Mouse (Mus musculus): Measurements from ENCODE around the gene Hspa14.

The Hspa14 gene

DNA sequence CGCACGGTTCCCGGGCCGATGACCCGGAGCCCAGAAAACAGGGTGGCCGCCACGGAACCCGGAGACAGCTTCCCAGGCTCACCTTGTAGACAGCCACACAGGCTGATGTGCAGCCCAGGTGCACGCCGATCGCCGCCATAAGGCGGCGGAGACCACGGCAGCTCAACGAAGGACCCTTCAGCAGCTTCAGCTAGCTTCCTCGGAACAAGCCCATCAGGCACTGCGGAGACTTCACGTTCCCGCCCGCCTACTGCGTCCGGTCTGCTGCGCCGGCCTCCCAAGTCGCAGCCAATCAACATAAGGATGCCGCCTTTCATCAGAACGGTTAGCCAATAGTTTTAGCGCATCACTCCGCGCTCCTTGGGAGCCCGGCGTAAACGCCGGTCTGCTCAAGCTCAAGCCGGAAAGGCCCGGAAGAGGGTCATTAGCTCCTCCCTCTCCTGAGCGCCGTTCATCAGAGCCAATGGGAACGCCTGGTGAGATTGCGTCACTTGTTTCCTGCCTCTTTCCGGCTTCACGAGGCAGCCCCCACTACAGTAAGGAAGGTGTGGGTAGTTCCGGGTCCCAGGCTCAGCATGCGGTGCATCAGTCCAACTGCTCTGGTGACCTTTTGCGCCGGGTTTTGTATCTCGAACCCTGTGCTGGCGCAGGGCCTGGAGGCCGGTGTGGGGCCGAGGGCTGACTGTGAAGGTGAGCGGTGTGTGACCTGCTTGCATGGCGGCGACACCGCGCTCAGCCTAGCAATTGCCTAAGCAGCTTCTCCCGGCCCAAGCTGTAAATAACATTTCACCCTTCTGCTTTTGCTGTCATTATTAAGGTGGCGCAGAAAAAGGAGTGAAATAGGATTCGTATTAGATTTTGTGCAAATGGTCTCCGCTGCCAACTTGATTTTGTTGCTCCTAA, at the start of gene Hspa14, which contains the start of the genes Gm45902 and Cdnf:
TSS of gene Hspa14 (minus strand) at position 263 of the 903 bp plus-strand sequence.
TSS of gene Gm45902 (minus strand) at position 239 of the 903 bp plus-strand sequence.
TSS of gene Cdnf (plus strand) at position 479 of the 903 bp plus-strand sequence.
- peak; percentile 99 for DNase-seq (ENCODE audit: low spot score)

GRCm38 (mm10) chr2:3546588-3546987, 34.0 kb upstream of the Hspa14 start:
- peak; percentile 30 for DNase-seq (ENCODE audit: low spot score)

DNA sequence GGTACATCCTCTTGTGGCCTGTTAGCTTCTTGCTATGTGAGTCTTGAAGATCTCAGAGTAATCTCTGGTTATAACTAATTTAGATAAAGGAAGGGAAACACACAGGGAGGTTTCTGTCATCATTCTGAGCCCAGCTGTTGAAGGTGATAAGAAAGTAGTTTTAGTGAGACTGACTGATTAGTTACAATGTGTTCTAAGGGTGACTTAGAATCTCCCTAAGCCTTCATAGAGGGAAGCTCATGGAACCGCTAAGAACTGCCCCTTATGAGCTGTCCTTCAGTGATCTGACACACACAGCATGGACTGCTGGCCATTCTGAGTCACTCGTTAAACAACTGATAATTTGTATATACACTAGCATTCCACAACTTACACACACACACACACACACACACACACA, 33.4 kb upstream of the Hspa14 start:
- DNase-seq (ENCODE audit: low spot score), result no peak

DNA sequence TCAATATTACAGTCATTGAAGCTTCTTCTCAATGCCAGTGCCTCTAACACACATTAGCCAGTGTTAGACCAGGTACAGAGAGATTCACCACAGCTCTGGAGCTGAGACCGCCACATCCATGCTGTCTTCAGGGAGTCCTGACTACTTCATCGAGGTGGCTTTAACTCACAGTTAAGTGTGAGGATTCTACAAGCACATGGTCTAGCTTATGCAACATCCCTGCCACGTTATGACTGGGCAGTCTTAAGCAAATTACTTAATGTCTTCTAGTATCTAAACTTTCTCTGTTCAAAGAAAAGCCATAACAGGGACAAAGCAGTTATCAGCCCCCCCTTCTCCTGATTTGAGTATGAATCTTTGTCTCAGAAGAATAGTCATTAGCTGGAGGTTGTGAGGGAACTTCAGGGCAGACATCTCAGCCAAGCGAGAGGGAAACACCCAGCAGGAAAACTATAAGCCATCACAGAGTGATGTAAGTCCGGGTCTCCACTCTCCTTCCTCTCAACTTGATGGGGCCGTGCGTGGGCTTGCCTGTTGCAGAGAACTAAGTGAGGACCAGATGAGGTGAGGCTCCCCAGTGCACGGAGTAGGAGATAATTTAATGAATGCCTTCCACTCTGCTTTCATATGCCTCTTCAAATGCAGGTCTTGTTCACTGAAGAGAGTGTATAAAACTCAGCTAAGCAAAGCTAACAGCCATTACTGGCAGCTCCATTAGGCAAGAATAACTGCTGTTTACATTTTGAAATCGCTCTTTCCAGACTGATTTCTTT, 28.9 kb upstream of the Hspa14 start:
- DNase-seq (ENCODE audit: low spot score), result no peak

DNA sequence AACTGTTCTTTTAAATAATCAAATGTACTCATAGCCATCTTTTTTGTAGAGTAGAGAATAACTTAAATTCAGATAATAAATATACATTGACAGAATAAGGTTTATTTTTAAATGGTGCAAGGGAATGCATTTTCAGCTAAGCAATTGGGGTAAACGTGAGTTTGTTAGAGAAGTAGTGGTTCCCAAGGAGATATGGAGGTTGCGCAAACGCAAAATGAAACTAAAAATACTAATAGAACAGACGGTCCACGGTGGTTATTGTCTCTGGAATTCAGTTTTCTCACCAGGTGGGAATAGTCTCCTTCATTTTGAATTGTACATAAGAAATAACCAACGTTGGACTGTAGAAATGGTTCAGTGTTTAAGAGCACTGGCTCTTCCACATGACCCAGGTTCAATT, 13.7 kb upstream of the Hspa14 start:
- DNase-seq (ENCODE audit: low spot score), result no peak

DNA sequence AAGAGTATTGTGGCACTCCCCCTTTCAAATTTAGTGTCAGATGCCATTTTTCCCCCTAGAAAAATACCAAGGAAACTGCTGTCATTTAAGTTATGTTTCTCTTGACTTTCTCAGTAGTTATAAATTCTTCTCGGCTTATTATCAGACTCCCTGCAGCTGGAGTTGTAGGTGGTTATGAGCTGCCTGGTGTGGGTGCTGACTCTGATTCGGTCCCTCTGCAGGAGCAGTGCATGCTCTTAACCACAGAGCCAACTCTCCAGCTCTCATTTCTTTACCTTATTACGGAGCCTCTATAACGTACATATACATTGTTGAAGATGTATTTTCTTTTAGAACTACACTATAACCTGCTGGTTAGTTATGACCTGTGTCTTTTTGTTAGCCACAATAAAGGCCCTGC, 9.9 kb upstream of the Hspa14 start:
- DNase-seq (ENCODE audit: low spot score), result no peak

DNA sequence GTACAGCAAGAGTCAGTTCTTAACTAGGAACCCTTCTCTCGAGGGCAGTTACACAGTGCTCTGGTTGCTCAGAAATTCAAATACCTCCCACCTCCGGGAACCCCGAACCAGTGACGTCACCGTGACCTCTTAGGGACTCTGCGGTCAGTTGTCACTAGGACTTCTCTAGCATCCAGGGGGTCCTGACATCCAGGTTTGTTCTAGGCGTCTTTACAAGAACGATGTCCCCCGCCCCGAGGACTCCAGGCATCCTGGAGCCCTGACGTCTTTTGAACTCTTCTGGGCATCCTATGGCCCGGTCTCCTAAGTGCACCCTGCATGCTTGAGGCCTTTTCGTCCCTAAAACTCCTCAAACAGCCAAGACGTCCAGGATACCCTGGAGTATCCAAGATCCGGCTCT, 538 bp downstream of the Hspa14 start:
- DNase-seq (ENCODE audit: low spot score), result peak; percentile 69

DNA sequence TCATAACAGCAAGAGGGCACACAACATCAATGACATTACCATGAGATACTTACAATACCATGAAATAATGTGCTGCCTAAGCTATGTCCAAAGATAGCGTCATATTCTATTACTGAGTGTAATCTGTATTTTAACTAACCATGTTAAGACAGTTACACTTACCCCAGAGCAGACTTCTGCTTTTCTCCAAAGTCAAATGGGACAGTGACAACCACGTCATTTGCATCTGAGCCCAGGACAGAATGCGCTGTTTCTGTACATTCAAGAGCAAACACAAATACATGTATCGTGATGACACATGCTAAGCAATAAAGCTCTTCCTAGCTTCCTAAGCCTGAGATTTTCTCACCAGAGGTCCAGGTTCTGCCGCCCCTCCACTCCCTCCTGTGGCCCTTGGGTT, 11.7 kb downstream of the Hspa14 start:
- DNase-seq (ENCODE audit: low spot score), result no peak

DNA sequence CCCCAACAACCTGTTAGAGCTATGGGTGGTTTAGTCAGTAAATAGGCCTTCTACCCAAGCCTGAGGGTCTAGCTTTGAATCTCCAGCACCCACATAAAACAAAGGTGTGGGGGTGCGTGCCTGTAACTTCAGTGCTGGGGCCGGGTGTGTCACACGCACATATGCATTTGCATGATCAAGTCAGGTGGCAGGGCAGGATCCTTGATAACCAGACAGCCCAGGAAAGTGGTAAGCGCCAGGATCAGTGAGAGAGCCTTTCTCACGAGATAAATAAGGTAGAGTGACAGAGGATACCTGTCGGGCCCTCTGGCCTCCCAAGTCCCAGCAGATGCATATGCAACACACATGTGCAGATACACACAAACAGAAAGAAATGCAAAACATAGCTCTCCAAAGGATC, 13.1 kb downstream of the Hspa14 start:
- DNase-seq (ENCODE audit: low spot score), result no peak

DNA sequence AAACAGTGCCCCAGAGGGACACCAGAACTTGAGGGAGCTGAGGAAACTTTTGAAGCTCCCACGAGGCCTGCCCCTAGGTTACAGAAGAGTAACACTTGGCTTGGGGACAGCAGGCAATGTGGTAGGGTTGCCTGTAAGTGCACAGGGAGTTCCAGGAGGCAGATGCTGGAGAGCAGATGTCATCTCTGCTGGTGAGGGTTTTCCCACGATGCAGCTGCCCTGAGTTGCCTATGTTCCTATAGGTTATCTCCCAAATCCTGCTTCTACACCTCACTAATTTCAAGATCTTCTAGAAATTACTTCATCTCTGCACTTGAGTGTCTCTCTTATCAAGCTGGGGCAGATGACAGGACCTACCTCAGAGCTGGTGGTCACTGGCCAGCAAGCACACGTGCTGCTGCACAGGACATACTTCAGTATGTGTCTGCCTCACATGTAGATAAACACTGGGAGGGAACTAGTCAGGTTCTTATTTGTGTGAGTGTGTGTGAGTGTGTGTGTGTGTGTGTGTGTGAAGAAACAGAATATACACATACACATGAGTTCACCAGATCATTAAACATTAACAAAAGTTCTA, 18.7 kb downstream of the Hspa14 start:
- peak; percentile 22 for DNase-seq (ENCODE audit: low spot score)

- DNase-seq (ENCODE audit: low spot score), result no peak
Measured at GRCm38 (mm10) chr2:3489816-3490215, 22.8 kb downstream of the Hspa14 start.

DNA sequence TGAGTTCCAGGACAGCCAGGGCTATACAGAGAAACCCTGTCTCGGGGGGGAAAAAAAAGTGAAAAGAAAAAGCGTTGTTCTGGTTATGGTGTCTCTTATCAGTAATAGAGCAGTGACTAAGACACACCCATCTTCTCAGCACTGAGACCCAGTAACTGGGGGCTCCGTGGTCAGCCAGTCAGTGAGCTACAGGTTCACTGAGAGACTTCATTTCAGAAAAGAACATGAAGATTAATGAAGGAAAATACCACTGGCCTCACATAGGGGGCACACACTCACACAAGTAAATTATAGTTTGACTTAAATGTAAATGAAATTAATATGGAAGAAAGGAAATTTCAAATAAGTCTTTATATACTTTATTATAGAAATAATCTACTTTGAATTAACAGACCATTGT, 32.4 kb downstream of the Hspa14 start:
- DNase-seq (ENCODE audit: low spot score), result peak; percentile 34

DNA sequence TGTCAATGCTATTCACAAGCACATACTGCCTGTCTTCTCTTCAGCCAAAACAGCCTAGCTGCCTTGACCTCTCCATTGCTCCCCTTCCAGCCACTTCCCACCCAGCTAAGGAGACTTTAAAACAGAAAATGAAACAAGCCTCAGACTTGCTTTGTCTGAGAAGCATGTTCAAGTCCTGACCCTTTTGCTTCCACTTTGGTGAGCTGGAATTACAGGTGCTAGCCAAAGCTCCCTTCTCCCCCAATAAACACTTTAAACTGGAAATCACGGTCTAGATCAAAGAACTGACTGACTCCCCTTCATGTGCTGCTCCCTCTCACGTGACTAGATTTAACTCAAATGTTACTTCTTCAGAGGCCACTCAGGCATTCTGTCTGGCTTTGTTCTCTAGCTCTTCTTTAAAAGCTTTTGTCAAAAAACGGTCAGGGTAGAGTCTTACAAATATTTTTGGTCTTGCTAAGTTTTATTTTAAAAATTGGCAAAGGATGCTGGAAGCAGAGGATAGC, 36.8 kb downstream of the Hspa14 start:
- DNase-seq (ENCODE audit: low spot score), result no peak

DNA sequence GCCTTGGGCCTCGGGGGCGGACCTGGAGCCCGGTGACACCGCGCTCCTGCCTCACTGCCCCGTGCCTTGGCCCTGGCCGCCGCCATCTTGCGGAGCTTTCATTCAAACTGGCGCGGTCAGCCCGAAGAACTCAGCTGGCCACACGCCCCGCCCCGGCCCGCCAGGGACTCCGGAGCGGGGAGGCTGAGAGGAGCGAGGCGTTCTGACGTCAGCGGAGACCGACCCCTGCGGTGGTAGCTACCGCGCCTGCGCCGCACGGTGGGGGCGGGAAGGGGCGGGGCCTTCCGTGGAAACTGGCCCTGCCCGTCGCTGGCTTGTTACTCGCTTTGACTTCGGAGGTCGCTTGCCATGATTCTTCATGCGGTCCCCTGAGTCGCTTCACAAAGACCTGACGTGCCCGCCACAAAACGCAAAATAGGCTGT, 37.7 kb downstream of the Hspa14 start, which contains the start of gene Suv39h2:
TSS of gene Suv39h2 (minus strand) at position 171 of the 423 bp plus-strand sequence.
- peak; percentile 94 for DNase-seq (ENCODE audit: low spot score)

- DNase-seq (ENCODE audit: low spot score), result peak; percentile 65
Measured at GRCm38 (mm10) chr2:3474361-3474805, 38.2 kb downstream of the Hspa14 start.

- peak; percentile 62 for DNase-seq (ENCODE audit: low spot score)
Measured at GRCm38 (mm10) chr2:3473891-3474290, 38.7 kb downstream of the Hspa14 start.

GRCm38 (mm10) chr2:3456590-3456989, 56.0 kb downstream of the Hspa14 start:
- no peak for DNase-seq (ENCODE audit: low spot score)

GRCm38 (mm10) chr2:3453096-3453495, 59.5 kb downstream of the Hspa14 start:
- DNase-seq (ENCODE audit: low spot score), result no peak

DNA sequence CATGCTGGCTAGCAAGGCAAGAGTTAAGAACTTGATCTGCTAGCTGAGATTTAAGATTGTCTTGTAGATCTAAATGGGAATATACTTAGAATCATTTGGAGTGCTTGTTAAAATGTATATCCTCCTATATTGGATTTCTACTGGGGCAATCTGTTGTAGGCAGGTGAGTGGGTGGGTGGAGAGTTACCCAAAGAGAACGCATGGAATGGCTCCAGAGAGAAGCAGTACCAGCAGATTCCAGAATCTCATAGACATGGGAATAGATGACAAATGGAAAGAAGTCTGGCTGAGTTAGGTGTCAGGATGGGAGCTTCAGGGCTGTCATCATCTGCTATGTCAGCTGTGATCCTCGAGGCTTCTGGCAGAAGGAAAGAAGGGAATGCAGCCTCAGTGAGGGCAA, 63.2 kb downstream of the Hspa14 start:
- no peak for DNase-seq (ENCODE audit: low spot score)

DNA sequence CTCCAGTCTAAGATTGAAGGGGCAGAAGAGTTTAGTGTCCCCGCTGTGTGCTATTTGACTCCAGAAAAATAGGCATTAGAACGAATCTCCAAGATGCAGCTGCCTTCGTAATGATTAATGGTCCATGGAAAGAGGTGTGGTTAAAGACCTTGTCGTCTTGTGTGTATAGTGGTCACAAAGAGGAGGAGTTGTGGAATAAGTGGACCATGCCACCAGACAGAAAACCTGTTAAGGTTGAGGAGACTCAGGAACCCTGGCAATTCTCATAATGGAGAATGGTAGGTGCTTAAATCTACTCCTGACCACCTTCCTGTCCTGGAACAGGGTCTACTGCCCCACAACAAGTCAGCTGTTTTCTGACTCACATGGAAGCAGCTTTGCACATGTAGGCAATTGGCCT, 66.6 kb downstream of the Hspa14 start:
- DNase-seq (ENCODE audit: low spot score), result no peak

DNA sequence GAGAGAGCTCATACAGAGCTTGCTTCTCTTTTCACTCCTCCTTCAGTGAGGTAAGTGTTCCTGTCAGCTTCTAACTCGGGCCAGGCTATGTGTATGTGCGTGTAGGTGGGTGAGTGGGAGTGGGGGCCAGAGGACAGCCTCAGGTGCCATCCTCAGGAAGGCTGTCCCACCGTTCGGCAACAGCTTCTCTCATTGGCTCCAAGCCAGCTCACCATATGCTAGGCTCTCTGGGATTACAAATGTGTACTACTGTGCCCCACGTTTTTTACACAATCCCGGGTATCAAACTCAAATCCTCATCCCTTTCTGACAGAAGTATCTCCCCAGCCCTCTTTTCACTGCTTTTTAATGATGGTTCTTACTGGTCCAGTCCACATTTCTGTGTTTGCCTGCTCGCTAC, 68.4 kb downstream of the Hspa14 start:
- DNase-seq (ENCODE audit: low spot score), result no peak
